Mouse (Mus musculus): Measurements from ENCODE around the gene Auh.

DNA sequence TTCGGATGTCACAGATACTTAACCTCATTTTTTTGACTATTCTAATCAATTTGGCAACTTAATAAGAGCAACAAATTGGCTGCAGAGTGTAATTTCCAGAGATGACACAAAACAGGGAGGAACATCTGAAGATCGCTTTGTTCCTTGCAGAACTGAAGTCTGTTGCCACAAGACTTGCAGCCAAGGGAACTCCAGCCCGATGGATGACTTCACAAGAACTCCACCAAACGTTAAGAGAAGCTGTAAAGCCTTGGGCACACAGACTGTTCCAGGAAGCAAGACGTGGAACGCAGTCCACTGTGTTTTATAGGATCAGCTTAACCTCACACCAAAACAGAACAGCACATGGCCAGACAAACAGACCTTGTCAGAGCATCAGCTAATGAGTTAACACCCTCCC lies 123.9 kb downstream of the Auh start:
- no peak for TF ChIP-seq POLR2A (IDR thresholded peaks at IDR 0.05; ENCODE audit: insufficient read depth, low read length)
- TF ChIP-seq CTCF (IDR thresholded peaks at IDR 0.05; ENCODE audit: low read depth, low read length), result no peak

All from ES-Bruce4 (cell line).